Mouse (Mus musculus) CH12.LX (cell line): ENCODE results near the gene Prdm2. TPM values are rescaled to one million over a fixed set of nuclear protein-coding genes. Genes with fewer than 3 reads are reported as not detected.

Experiments used
- DNase-seq: peaks from one replicate; pipeline ENCODE4 v3.0.0-alpha.2; 2013; ENCODE audit errors: extremely low read depth
- H3K27ac ChIP-seq: 2 replicates; pipeline ENCODE4 v1.5.1; 2012; ENCODE audit warnings: low read depth, mild to moderate bottlenecking, control low read depth, moderate library complexity; ENCODE audit not compliant: insufficient read depth
- H3K27me3 ChIP-seq: replicated peaks from 2 replicates; pipeline ENCODE3; 2012; ENCODE audit warnings: inconsistent platforms
- H3K36me3 ChIP-seq, 2 experiments: replicated peaks in 1 of 2; 2 replicates each; pipeline versions ENCODE3 to v1.6.1; 2012; ENCODE audit warnings: inconsistent platforms in 1 of 2, low read length in 1 of 2, mild to moderate bottlenecking in 1 of 2, mixed read lengths in 1 of 2, moderate library complexity in 1 of 2; ENCODE audit not compliant: control insufficient read depth in 1 of 2, insufficient read depth in 1 of 2
- H3K4me1 ChIP-seq, 2 experiments: 2 replicates each; pipeline ENCODE4 v1.6.1; 2012; ENCODE audit warnings: inconsistent platforms in 1 of 2, moderate library complexity in 1 of 2; ENCODE audit not compliant: insufficient read depth in 2 of 2, control insufficient read depth in 1 of 2
- H3K4me2 ChIP-seq: 2 replicates; pipeline ENCODE4 v1.6.1; 2012; ENCODE audit warnings: low read depth, mild to moderate bottlenecking, control low read depth; ENCODE audit not compliant: poor library complexity, insufficient read depth, severe bottlenecking
- H3K4me3 ChIP-seq, 3 experiments: fragments of 150-350 bp in 1 of 3; sonication (generic) in 1 of 3; replicated peaks in 1 of 3; 2 replicates each; pipeline versions ENCODE3 to v1.5.1; 2011 to 2012; ENCODE audit warnings: low read depth in 2 of 3, low read length in 2 of 3, mild to moderate bottlenecking in 2 of 3, moderate library complexity in 2 of 3, control low read depth in 1 of 3, improper control_type of control experiment in 1 of 3, inconsistent platforms in 1 of 3, mixed read lengths in 1 of 3; ENCODE audit not compliant: poor library complexity in 1 of 3
- H3K79me2 ChIP-seq: replicated peaks from 2 replicates; pipeline ENCODE4 v1.6.1; 2012; ENCODE audit warnings: mild to moderate bottlenecking, moderate library complexity; ENCODE audit not compliant: control insufficient read depth, poor library complexity, insufficient read depth, severe bottlenecking; ENCODE audit errors: extremely low read depth
- H3K9ac ChIP-seq: 2 replicates; pipeline ENCODE4 v1.6.1; 2012; ENCODE audit warnings: low read depth, mild to moderate bottlenecking, control low read depth, moderate library complexity; ENCODE audit not compliant: insufficient read depth
- H3K9me3 ChIP-seq: replicated peaks from 2 replicates; pipeline ENCODE3; 2012; ENCODE audit warnings: low read length, inconsistent platforms, mixed read lengths
- CHD2 ChIP-seq: IDR thresholded peaks from 2 replicates; pipeline ENCODE4 v1.6.1; 2011; ENCODE audit warnings: low read length, improper control_type of control experiment
- CTCF ChIP-seq, 2 experiments: IDR thresholded peaks in 1 of 2; conservative IDR thresholded peaks in 1 of 2; 2 replicates each; pipeline ENCODE4 v1.5.1; 2011 to 2012; ENCODE audit warnings: low read depth in 2 of 2, low read length in 2 of 2, improper control_type of control experiment in 1 of 2, inconsistent platforms in 1 of 2, mild to moderate bottlenecking in 1 of 2, moderate library complexity in 1 of 2
- E2F4 ChIP-seq: IDR thresholded peaks from 2 replicates; pipeline ENCODE4 v1.6.1; 2011; ENCODE audit warnings: low read depth, low read length, improper control_type of control experiment; ENCODE audit not compliant: insufficient replicate concordance
- EP300 ChIP-seq: IDR thresholded peaks from 2 replicates; pipeline ENCODE4 v1.6.1; 2011; ENCODE audit warnings: low read length, improper control_type of control experiment
- ETS1 ChIP-seq: conservative IDR thresholded peaks from 2 replicates; pipeline ENCODE4 v1.6.1; 2012; ENCODE audit warnings: low read depth, mild to moderate bottlenecking, inconsistent platforms, low read length, improper control_type of control experiment, moderate library complexity
- GABPA ChIP-seq: IDR thresholded peaks from 2 replicates; pipeline ENCODE4 v1.6.1; 2012; ENCODE audit warnings: low read depth, low read length, improper control_type of control experiment, inconsistent platforms; ENCODE audit not compliant: insufficient replicate concordance
- HCFC1 ChIP-seq: IDR thresholded peaks from 2 replicates; pipeline ENCODE4 v1.6.1; 2012; ENCODE audit warnings: low read depth, mild to moderate bottlenecking, inconsistent platforms, low read length, improper control_type of control experiment
- IRF4 ChIP-seq: IDR thresholded peaks from 2 replicates; pipeline ENCODE4 v1.6.1; 2014; ENCODE audit warnings: low read depth, mild to moderate bottlenecking, inconsistent platforms, low read length, improper control_type of control experiment
- MAX ChIP-seq: IDR thresholded peaks from 2 replicates; pipeline ENCODE4 v1.6.1; 2011; ENCODE audit warnings: low read length, improper control_type of control experiment
- MAZ ChIP-seq: IDR thresholded peaks from 2 replicates; pipeline ENCODE4 v1.6.1; 2012; ENCODE audit warnings: low read depth, mild to moderate bottlenecking, inconsistent platforms, low read length, improper control_type of control experiment, moderate library complexity
- MEF2A ChIP-seq: IDR thresholded peaks from 2 replicates; pipeline ENCODE4 v1.6.1; 2014; ENCODE audit warnings: low read depth, mild to moderate bottlenecking, inconsistent platforms, low read length, improper control_type of control experiment, borderline replicate concordance
- MXI1 ChIP-seq: IDR thresholded peaks from 2 replicates; pipeline ENCODE4 v1.6.1; 2011; ENCODE audit warnings: mild to moderate bottlenecking, low read depth, low read length, improper control_type of control experiment
- MYC ChIP-seq: IDR thresholded peaks from 2 replicates; pipeline ENCODE4 v1.6.1; 2011; ENCODE audit warnings: low read depth, mild to moderate bottlenecking, improper control_type of control experiment, low read length
- PAX5 ChIP-seq: IDR thresholded peaks from 2 replicates; pipeline ENCODE4 v1.6.1; 2012; ENCODE audit warnings: low read length, inconsistent platforms, mixed read lengths
- POLR2AphosphoS2 ChIP-seq: IDR thresholded peaks from 2 replicates; pipeline ENCODE4 v1.6.1; 2011; ENCODE audit warnings: low read depth, low read length, improper control_type of control experiment
- RAD21 ChIP-seq: IDR thresholded peaks from 2 replicates; pipeline ENCODE4 v1.6.1; 2011; ENCODE audit warnings: low read depth, mild to moderate bottlenecking, low read length, improper control_type of control experiment, moderate library complexity
- SIN3A ChIP-seq: IDR thresholded peaks from 2 replicates; pipeline ENCODE4 v1.6.1; 2012; ENCODE audit warnings: low read length, improper control_type of control experiment, inconsistent platforms
- TBP ChIP-seq: conservative IDR thresholded peaks from 2 replicates; pipeline ENCODE4 v1.6.1; 2011; ENCODE audit warnings: low read depth, low read length, improper control_type of control experiment
- UBTF ChIP-seq: IDR thresholded peaks from 2 replicates; pipeline ENCODE4 v1.6.1; 2012; ENCODE audit warnings: low read depth, mild to moderate bottlenecking, inconsistent platforms, low read length, improper control_type of control experiment, moderate library complexity
- USF1 ChIP-seq: IDR thresholded peaks from 2 replicates; pipeline ENCODE4 v1.6.1; 2014; ENCODE audit warnings: low read depth, mild to moderate bottlenecking, inconsistent platforms, low read length, improper control_type of control experiment
- USF2 ChIP-seq: conservative IDR thresholded peaks from 2 replicates; pipeline ENCODE4 v1.6.1; 2011; ENCODE audit warnings: low read depth, low read length, improper control_type of control experiment
- ZC3H11A ChIP-seq: IDR thresholded peaks from 2 replicates; pipeline ENCODE4 v1.6.1; 2012; ENCODE audit warnings: low read depth, mild to moderate bottlenecking, inconsistent platforms, low read length, improper control_type of control experiment
- ZKSCAN1 ChIP-seq: IDR thresholded peaks from 2 replicates; pipeline ENCODE4 v1.6.1; 2012; ENCODE audit warnings: low read depth, inconsistent platforms, low read length, improper control_type of control experiment, borderline replicate concordance
- ZNF384 ChIP-seq: IDR thresholded peaks from 2 replicates; pipeline ENCODE4 v1.6.1; 2012; ENCODE audit warnings: low read depth, low read length, improper control_type of control experiment, inconsistent platforms
- dilution Hi-C: fragments of 300-500 bp; cut with MboI; formaldehyde crosslinking; loops from 2 replicates; pipeline ENCODE4 v1.14.3; 2020; ENCODE audit warnings: low sequenced_read_pairs; ENCODE audit not compliant: extremely low pct_unique_long_range_greater_than_20kb, extremely low pct_ligation_motif_present
- in situ Hi-C: fragments of 300-500 bp; cut with MboI; formaldehyde crosslinking; loops from 3 replicates; pipeline ENCODE4 v1.14.3; 2019; ENCODE audit warnings: low sequenced_read_pairs, low pct_ligation_motif_present, low pct_unique_long_range_greater_than_20kb, mixed read lengths
- polyA plus RNA-seq: library from polyadenylated mRNA; unstranded; fragments of >175 nt; gene quantifications from 2 replicates; pipeline ENCODE4 v1.2.1, GENCODE M21; 2012; ENCODE audit warnings: low read depth; ENCODE audit not compliant: insufficient read length
- total RNA-seq, 2 experiments: library from RNA; depleted of rRNA; stranded (reverse); fragments of 300-350 nt in 1 of 2; fragments of >200 nt in 1 of 2; gene quantifications; 2 replicates each; pipeline ENCODE4 v1.2.3; 2012 to 2014

The Prdm2 gene
- total and polyA plus RNA-seq, 3 experiments = 3.8 to 16.1 (median 7.1) TPM

GRCm38 (mm10) chr4:143130441-143130840 lies 82.4 kb downstream of the Prdm2 start:
- in situ Hi-C loops = no loop called here
- Histone ChIP-seq H3K4me1 (peaks cover 0 to 15% of the 10 kb centered on the region in 2 experiments; a peak in 2 of 4 replicates), H3K4me3 (no peak overlapping the region), H3K36me3 (peaks cover 81 to 95% of the 10 kb centered on the region in 2 experiments), H3K9me3 (no peaks in the 10 kb centered on the region), H3K4me2 (no peak overlapping the region), H3K9ac (no peak overlapping the region), H3K27ac (no peak overlapping the region), H3K27me3 (no peaks in the 10 kb centered on the region), H3K79me2 (peaks cover 10% of the 10 kb centered on the region)
- dilution Hi-C loops = no loop called here
- TF ChIP-seq MYC = no peak
- no peak for TF ChIP-seq UBTF
- TF ChIP-seq MAX = no peak
- TF ChIP-seq EP300 = no peak
- no peak for TF ChIP-seq CTCF (conservative IDR thresholded peaks at IDR 0.05 in 1 of 2, IDR thresholded peaks at IDR 0.05 in 1 of 2; ENCODE audit: low read depth in 2 of 2, low read length in 2 of 2)
- TF ChIP-seq CHD2 = no peak
- no peak for TF ChIP-seq MEF2A
- TF ChIP-seq ZNF384 = no peak
- no peak for TF ChIP-seq SIN3A
- no peak for TF ChIP-seq HCFC1
- TF ChIP-seq USF1 = no peak
- no peak for TF ChIP-seq POLR2AphosphoS2
- no peak for TF ChIP-seq MAZ
- no peak for TF ChIP-seq ZKSCAN1
- DNase-seq = no peak

DNA sequence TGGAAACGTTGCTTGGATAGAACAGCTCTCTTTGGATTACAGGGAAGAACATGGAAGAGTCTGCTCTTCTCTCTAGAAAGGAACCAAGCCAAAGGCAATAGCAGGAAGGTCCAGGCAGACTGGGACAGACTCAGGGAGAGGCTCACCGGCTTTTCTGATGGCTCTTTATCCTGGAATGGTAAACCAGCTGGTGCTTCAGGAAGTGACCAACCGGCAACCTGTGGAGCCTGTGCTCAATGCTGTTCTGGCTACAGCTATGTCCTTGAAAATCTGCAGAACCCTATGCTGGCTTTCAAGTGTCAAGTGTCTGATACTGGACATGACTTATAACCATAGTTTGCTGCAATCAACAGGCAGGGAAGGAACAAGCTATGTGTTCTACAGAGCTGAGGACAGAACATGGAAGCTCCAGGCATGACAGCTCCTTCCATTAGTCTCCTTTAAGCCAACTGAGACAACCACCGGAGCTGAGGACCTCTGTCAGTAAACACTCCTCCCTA lies 83.5 kb downstream of the Prdm2 start:
- no peak for TF ChIP-seq IRF4
- no peak for TF ChIP-seq RAD21
- TF ChIP-seq UBTF = no peak
- no peak for TF ChIP-seq MYC
- TF ChIP-seq ZC3H11A = no peak
- TF ChIP-seq MXI1 = no peak
- TF ChIP-seq E2F4 = no peak
- no peak for TF ChIP-seq ZKSCAN1
- TF ChIP-seq SIN3A = no peak
- TF ChIP-seq GABPA = no peak
- TF ChIP-seq PAX5 = no peak
- no peak for TF ChIP-seq USF2
- TF ChIP-seq HCFC1 = no peak
- TF ChIP-seq TBP = no peak
- no peak for TF ChIP-seq MAX
- TF ChIP-seq ETS1 = no peak
- Histone ChIP-seq H3K36me3 (peaks cover 71 to 95% of the 10 kb centered on the region in 2 experiments), H3K79me2 (peaks cover 10% of the 10 kb centered on the region), H3K27me3 (no peaks in the 10 kb centered on the region), H3K9me3 (no peaks in the 10 kb centered on the region), H3K27ac (no peak overlapping the region), H3K4me1 (peaks cover 0 to 15% of the 10 kb centered on the region in 2 experiments; a peak in 2 of 4 replicates), H3K4me2 (no peak overlapping the region), H3K9ac (no peak overlapping the region), H3K4me3 (no peak overlapping the region)
- in situ Hi-C loops (no loop called here), dilution Hi-C loops (no loop called here)
- no peak for DNase-seq
